Mouse (Mus musculus) ES-E14 (cell line): ENCODE measurements around the gene Mlxipl. TPM values are rescaled to one million over a fixed set of nuclear protein-coding genes. Genes with fewer than 3 reads are reported as not detected.

ENCODE experiments used
- DNase-seq: peaks from one replicate; pipeline ENCODE4 v3.0.0-alpha.2; 2013; ENCODE audit warnings: low read depth, low spot score
- H3K27ac ChIP-seq: 2 replicates; pipeline ENCODE4 v1.5.1; 2012; ENCODE audit warnings: low read depth, mild to moderate bottlenecking, low read length, moderate library complexity, mixed read lengths; ENCODE audit not compliant: poor library complexity, insufficient read depth, severe bottlenecking
- H3K36me3 ChIP-seq: 2 replicates; pipeline ENCODE4 v1.6.1; 2012; ENCODE audit warnings: mild to moderate bottlenecking, low read length, moderate library complexity, mixed read lengths; ENCODE audit not compliant: control insufficient read depth, poor library complexity, insufficient read depth, severe bottlenecking
- H3K4me1 ChIP-seq, 2 experiments: fragments of 150-350 bp in 1 of 2; sonication (generic) in 1 of 2; 2 replicates each; pipeline ENCODE4 v1.6.1; 2012; ENCODE audit warnings: low read length in 2 of 2, mild to moderate bottlenecking in 1 of 2, mixed read lengths in 1 of 2; ENCODE audit not compliant: control insufficient read depth in 2 of 2, insufficient read depth in 2 of 2, poor library complexity in 1 of 2
- H3K4me3 ChIP-seq, 2 experiments: fragments of 150-350 bp in 1 of 2; sonication (generic) in 1 of 2; 2 replicates each; pipeline ENCODE4 v1.5.1; 2012; ENCODE audit warnings: low read length in 2 of 2, low read depth in 1 of 2, mild to moderate bottlenecking in 1 of 2, mixed read lengths in 1 of 2; ENCODE audit not compliant: insufficient read depth in 1 of 2, poor library complexity in 1 of 2, severe bottlenecking in 1 of 2
- H3K9ac ChIP-seq: 2 replicates; pipeline ENCODE4 v1.6.1; 2012; ENCODE audit warnings: low read depth, mild to moderate bottlenecking, low read length, mixed read lengths; ENCODE audit not compliant: poor library complexity, insufficient read depth, severe bottlenecking
- H3K9me3 ChIP-seq: fragments of 150-350 bp; sonication (generic); 2 replicates; pipeline ENCODE4 v1.6.1; 2012; ENCODE audit warnings: low read depth, mild to moderate bottlenecking, low read length; ENCODE audit not compliant: control insufficient read depth, insufficient read depth
- CHD2 ChIP-seq: IDR thresholded peaks from 2 replicates; pipeline ENCODE4 v1.6.1; 2014; ENCODE audit warnings: mild to moderate bottlenecking, low read depth, low read length, inconsistent platforms
- HCFC1 ChIP-seq: IDR thresholded peaks from 2 replicates; pipeline ENCODE4 v1.6.1; 2012; ENCODE audit warnings: low read length, inconsistent platforms, borderline replicate concordance; ENCODE audit not compliant: insufficient read depth
- MAFK ChIP-seq: IDR thresholded peaks from 2 replicates; pipeline ENCODE4 v1.6.1; 2014; ENCODE audit warnings: mild to moderate bottlenecking, low read depth, low read length, inconsistent platforms; ENCODE audit not compliant: insufficient read depth
- ZC3H11A ChIP-seq: IDR thresholded peaks from 2 replicates; pipeline ENCODE4 v1.6.1; 2012; ENCODE audit warnings: low read depth, mild to moderate bottlenecking, inconsistent platforms, low read length, borderline replicate concordance
- ZNF384 ChIP-seq: IDR thresholded peaks from 2 replicates; pipeline ENCODE4 v1.6.1; 2012; ENCODE audit warnings: low read depth, low read length, inconsistent platforms
- in situ Hi-C, 2 experiments: fragments of 600-800 bp; cut with MboI; formaldehyde crosslinking; loops; one replicate each; pipeline ENCODE4 v1.15.1; 2025; ENCODE audit warnings: low sequenced_read_pairs in 2 of 2, inconsistent platforms in 1 of 2; ENCODE audit not compliant: unreplicated experiment in 2 of 2
- total RNA-seq: library from RNA; depleted of rRNA; stranded (reverse); fragments of 300-350 nt; gene quantifications from 2 replicates; pipeline ENCODE4 v1.2.3, GENCODE M21; 2012

Gene Mlxipl
- total RNA-seq, 1 experiment: 7.6 TPM

GRCm38 (mm10) chr5:135107521-135108501 lies 18.1 kb downstream of the Mlxipl start:
- no peaks in the 10 kb centered on the region for H3K9me3 ChIP-seq
- TF ChIP-seq ZNF384 (no peak), MAFK (no peak), ZC3H11A (no peak), HCFC1 (no peak), CHD2 (no peak)
- peak overlapping the region; percentile 74 for H3K9ac ChIP-seq
- H3K4me3 ChIP-seq: peak overlapping the region; percentile 73 to 82
- in situ Hi-C loops: no loop called here
- no peak overlapping the region for H3K27ac ChIP-seq
- DNase-seq: no peak
- no peaks in the 10 kb centered on the region for H3K36me3 ChIP-seq
- peaks cover 0 to 8% of the 10 kb centered on the region in 2 experiments; a peak in 2 of 4 replicates for H3K4me1 ChIP-seq

- peaks cover 0 to 12% of the 10 kb centered on the region in 2 experiments; a peak in 2 of 4 replicates for H3K4me1 ChIP-seq
- TF ChIP-seq ZNF384 (no peak), MAFK (no peak), HCFC1 (no peak), CHD2 (no peak), ZC3H11A (no peak)
- no peak overlapping the region for H3K9ac ChIP-seq
- H3K36me3 ChIP-seq: no peaks in the 10 kb centered on the region
- no peak overlapping the region for H3K27ac ChIP-seq
- in situ Hi-C loops: no loop called here
- no peak for DNase-seq
- no peaks in the 10 kb centered on the region for H3K9me3 ChIP-seq
- H3K4me3 ChIP-seq: no peak overlapping the region; a peak in 1 of 4 replicates
These were observed 19.3 kb downstream of the Mlxipl start for GRCm38 (mm10) chr5:135109017-135109416.

GRCm38 (mm10) chr5:135109426-135109825 lies 19.7 kb downstream of the Mlxipl start:
- in situ Hi-C loops: no loop called here
- H3K4me1 ChIP-seq: peaks cover 0 to 12% of the 10 kb centered on the region in 2 experiments; a peak in 2 of 4 replicates
- no peak overlapping the region for H3K9ac ChIP-seq
- H3K36me3 ChIP-seq: no peaks in the 10 kb centered on the region
- H3K9me3 ChIP-seq: no peaks in the 10 kb centered on the region
- H3K27ac ChIP-seq: no peak overlapping the region
- no peak overlapping the region for H3K4me3 ChIP-seq
- DNase-seq: no peak
- TF ChIP-seq MAFK: no peak
- no peak for TF ChIP-seq ZNF384
- TF ChIP-seq ZC3H11A: no peak
- no peak for TF ChIP-seq CHD2
- no peak for TF ChIP-seq HCFC1

GRCm38 (mm10) chr5:135109976-135110375 lies 20.3 kb downstream of the Mlxipl start:
- no peak for DNase-seq
- no peaks in the 10 kb centered on the region for H3K36me3 ChIP-seq
- TF ChIP-seq ZNF384: no peak
- TF ChIP-seq CHD2: no peak
- TF ChIP-seq HCFC1: no peak
- TF ChIP-seq ZC3H11A: no peak
- no peak for TF ChIP-seq MAFK

More at GRCm38 (mm10) chr5:135109976-135110375, 20.3 kb downstream of the Mlxipl start:
- no peak overlapping the region for H3K9ac ChIP-seq
- H3K4me1 ChIP-seq: peaks cover 0 to 12% of the 10 kb centered on the region in 2 experiments; a peak in 2 of 4 replicates
- in situ Hi-C loops: no loop called here
- H3K4me3 ChIP-seq: no peak overlapping the region
- H3K27ac ChIP-seq: no peak overlapping the region
- H3K9me3 ChIP-seq: no peaks in the 10 kb centered on the region
